Mouse (Mus musculus): ENCODE data around the gene Gm45021. TPM values are rescaled to one million over a fixed set of nuclear protein-coding genes. Genes with fewer than 3 reads are reported as not detected.

The Gm45021 gene
- polyA plus RNA-seq, 2 experiments, result 0.78 to 0.94 TPM

- Histone ChIP-seq H3K4me3 (replicated peaks; ENCODE audit: low read length) (peak within 1 kb of the TSS; percentile 58), H3K4me1 (ENCODE audit: control insufficient read depth, insufficient read depth, low read length) (peaks cover 8% of the 10 kb centered on the region; the same call in 1 of the 2 replicates), H3K27me3 (ENCODE audit: control insufficient read depth, insufficient read depth, low read length) (no peaks in the 10 kb centered on the region), H3K9ac (ENCODE audit: low read depth, low read length, severe bottlenecking) (peak within 1 kb of the TSS; percentile 77), H3K9me3 (ENCODE audit: control insufficient read depth, low read length) (no peaks in the 10 kb centered on the region), H3K27ac (replicated peaks; ENCODE audit: low read depth, low read length) (peak within 1 kb of the TSS; percentile 97), H3K36me3 (ENCODE audit: control insufficient read depth, insufficient read depth, low read length) (no peaks in the 10 kb centered on the region), H3K4me2 (replicated peaks; ENCODE audit: low read depth, low read length, severe bottlenecking) (peak within 1 kb of the TSS; percentile 84)
- WGBS, result 1% methylated on average over 37 of the region's 39 CpGs
- peak; percentile 79; the same call in 1 of the 2 replicates for TF ChIP-seq POLR2A (IDR thresholded peaks at IDR 0.05; ENCODE audit: borderline replicate concordance, extremely low read depth, insufficient read depth, insufficient read length)
- peak; percentile 97 for DNase-seq (ENCODE audit: low spot score)
- ATAC-seq (ENCODE audit: low FRiP score, low read depth), result peak; percentile 93
These were observed 34.9 kb upstream of the Gm45021 start, which contains the start of gene Lrrc61 for GRCm38 (mm10) chr6:48554280-48555103. TSS of gene Lrrc61 (plus strand) at chr6:48554796.

- 28% methylated on average over 13 of the region's 14 CpGs for WGBS
- peak; percentile 81 for ATAC-seq (ENCODE audit: low FRiP score, low read depth)
These were observed 34.1 kb upstream of the Gm45021 start for GRCm38 (mm10) chr6:48555104-48555890.

GRCm38 (mm10) chr6:48555956-48556355 is 33.5 kb upstream of the Gm45021 start:
- Histone ChIP-seq H3K9ac (ENCODE audit: low read depth, low read length, severe bottlenecking) (no peak overlapping the region), H3K27me3 (ENCODE audit: control insufficient read depth, insufficient read depth, low read length) (no peaks in the 10 kb centered on the region), H3K27ac (replicated peaks; ENCODE audit: low read depth, low read length) (peak overlapping the region; percentile 97; the same call in 1 of the 2 replicates), H3K4me2 (replicated peaks; ENCODE audit: low read depth, low read length, severe bottlenecking) (0 out of 2 replicates have a peak overlapping the region, but pooled peaks have one; percentile 84), H3K4me1 (ENCODE audit: control insufficient read depth, insufficient read depth, low read length) (peaks cover 8% of the 10 kb centered on the region; the same call in 1 of the 2 replicates), H3K4me3 (replicated peaks; ENCODE audit: low read length) (no peak overlapping the region), H3K9me3 (ENCODE audit: control insufficient read depth, low read length) (no peaks in the 10 kb centered on the region), H3K36me3 (ENCODE audit: control insufficient read depth, insufficient read depth, low read length) (no peaks in the 10 kb centered on the region)
- ATAC-seq (ENCODE audit: low FRiP score, low read depth) (no peak), DNase-seq (ENCODE audit: low spot score) (no peak)
- TF ChIP-seq POLR2A (IDR thresholded peaks at IDR 0.05; ENCODE audit: borderline replicate concordance, extremely low read depth, insufficient read depth, insufficient read length), result no peak
- WGBS, result 92% methylated on average over 3 of the region's 3 CpGs

More at GRCm38 (mm10) chr6:48555104-48555890, 34.1 kb upstream of the Gm45021 start:
- H3K27ac ChIP-seq (replicated peaks; ENCODE audit: low read depth, low read length), result peak overlapping the region; percentile 97
- no peak for TF ChIP-seq POLR2A (IDR thresholded peaks at IDR 0.05; ENCODE audit: borderline replicate concordance, extremely low read depth, insufficient read depth, insufficient read length)
- H3K9ac ChIP-seq (ENCODE audit: low read depth, low read length, severe bottlenecking), result peak overlapping the region; percentile 77
- H3K36me3 ChIP-seq (ENCODE audit: control insufficient read depth, insufficient read depth, low read length), result no peaks in the 10 kb centered on the region
- no peaks in the 10 kb centered on the region for H3K9me3 ChIP-seq (ENCODE audit: control insufficient read depth, low read length)
- peaks cover 8% of the 10 kb centered on the region; the same call in 1 of the 2 replicates for H3K4me1 ChIP-seq (ENCODE audit: control insufficient read depth, insufficient read depth, low read length)
- no peaks in the 10 kb centered on the region for H3K27me3 ChIP-seq (ENCODE audit: control insufficient read depth, insufficient read depth, low read length)
- H3K4me2 ChIP-seq (replicated peaks; ENCODE audit: low read depth, low read length, severe bottlenecking), result peak overlapping the region; percentile 84
- DNase-seq (ENCODE audit: low spot score), result peak; percentile 86
- peak overlapping the region; percentile 58 for H3K4me3 ChIP-seq (replicated peaks; ENCODE audit: low read length)

GRCm38 (mm10) chr6:48565693-48566310 is 23.6 kb upstream of the Gm45021 start:
- DNase-seq (ENCODE audit: low spot score), result no peak
- Histone ChIP-seq H3K9ac (ENCODE audit: low read depth, low read length, severe bottlenecking) (no peak overlapping the region), H3K4me1 (ENCODE audit: control insufficient read depth, insufficient read depth, low read length) (peaks cover 19% of the 10 kb centered on the region), H3K4me2 (replicated peaks; ENCODE audit: low read depth, low read length, severe bottlenecking) (no peak overlapping the region), H3K4me3 (replicated peaks; ENCODE audit: low read length) (no peak overlapping the region), H3K27ac (replicated peaks; ENCODE audit: low read depth, low read length) (0 out of 2 replicates have a peak overlapping the region, but pooled peaks have one; percentile 14), H3K27me3 (ENCODE audit: control insufficient read depth, insufficient read depth, low read length) (no peaks in the 10 kb centered on the region), H3K36me3 (ENCODE audit: control insufficient read depth, insufficient read depth, low read length) (peaks cover 12% of the 10 kb centered on the region; the same call in 1 of the 2 replicates), H3K9me3 (ENCODE audit: control insufficient read depth, low read length) (no peaks in the 10 kb centered on the region)
- TF ChIP-seq POLR2A (IDR thresholded peaks at IDR 0.05; ENCODE audit: borderline replicate concordance, extremely low read depth, insufficient read depth, insufficient read length), result no peak
- WGBS, result 75% methylated on average over 4 of the region's 4 CpGs
- ATAC-seq (ENCODE audit: low FRiP score, low read depth), result peak; percentile 24; the same call in 1 of the 2 replicates

Measured in limb, embryonic 14.5 days (tissue).